Mouse (Mus musculus): ENCODE data around the gene 4930523C07Rik. TPM values are rescaled to one million over a fixed set of nuclear protein-coding genes. Genes with fewer than 3 reads are reported as not detected.

The 4930523C07Rik gene
- polyA plus RNA-seq, 1 experiment from 2014 or later: 1.5 TPM

DNA sequence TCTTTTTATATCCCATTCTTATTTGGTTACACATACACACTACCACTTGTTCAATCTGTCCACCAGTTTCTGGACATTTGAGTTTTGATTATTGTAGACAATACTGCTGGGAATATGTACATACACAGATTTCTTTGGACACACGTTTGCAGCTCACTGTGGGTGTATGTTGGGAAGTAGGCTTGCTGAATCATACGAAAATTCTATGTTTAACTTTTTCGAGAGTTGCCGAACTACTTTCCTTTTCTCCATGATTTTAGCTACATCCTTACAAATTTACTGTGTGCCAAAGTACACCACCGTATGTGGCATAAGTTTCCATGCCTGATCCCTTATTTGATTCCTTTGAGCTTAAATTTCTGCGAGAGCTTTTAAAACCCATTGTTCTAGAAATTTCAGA, 6.7 kb downstream of the 4930523C07Rik start:
- H3K36me3 ChIP-seq (replicated peaks): no peaks in the 10 kb centered on the region
- no peak overlapping the region for H3K4me3 ChIP-seq (replicated peaks)
- no peak overlapping the region for H3K27ac ChIP-seq
- H3K9me3 ChIP-seq: no peaks in the 10 kb centered on the region
- no peaks in the 10 kb centered on the region for H3K4me1 ChIP-seq
- H3K27me3 ChIP-seq: no peaks in the 10 kb centered on the region
- no peak overlapping the region for H3K9ac ChIP-seq
- no peak for ATAC-seq (ENCODE audit: low FRiP score)
- no peak overlapping the region for H3K4me2 ChIP-seq
- 91% methylated on average over 6 of the region's 6 CpGs for WGBS

DNA sequence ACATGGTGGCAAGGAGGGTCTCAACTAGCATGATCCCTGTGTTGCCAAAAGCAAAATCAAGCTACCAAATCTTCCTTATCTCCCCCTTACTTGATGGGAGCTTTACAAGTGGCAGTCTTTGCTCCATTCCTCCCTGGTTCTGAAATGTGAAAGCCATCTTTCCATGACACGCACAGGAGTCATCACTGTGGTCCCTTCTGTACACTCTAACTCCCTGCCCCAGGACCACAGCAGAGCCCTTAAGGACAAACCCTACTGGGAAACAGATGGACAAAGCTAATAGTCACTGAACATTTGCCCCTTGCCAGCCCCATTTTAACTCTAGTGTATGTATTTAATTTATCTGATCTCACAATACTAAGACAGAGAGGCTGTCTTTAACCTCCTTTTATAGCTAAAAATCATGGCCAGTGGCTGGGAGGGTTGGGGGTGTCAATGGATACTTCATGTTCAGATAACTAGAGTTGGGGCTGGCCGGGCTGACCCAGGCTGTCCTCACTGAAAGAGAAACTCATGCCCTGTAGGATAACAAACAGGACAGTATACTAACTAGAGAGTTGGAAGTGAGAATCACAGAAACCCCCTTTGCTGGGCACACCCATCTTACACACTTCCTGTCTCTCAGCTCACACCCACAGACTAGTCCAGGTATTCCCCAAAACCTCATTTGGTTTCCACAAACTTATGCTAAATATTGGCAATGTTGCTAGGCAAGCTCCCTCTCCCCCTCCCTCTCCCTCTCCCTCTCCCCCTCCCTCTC, 8.6 kb downstream of the 4930523C07Rik start:
- ATAC-seq (ENCODE audit: low FRiP score): no peak
- WGBS: 77% methylated on average over 2 of the region's 2 CpGs
- no peak overlapping the region for H3K27ac ChIP-seq

DNA sequence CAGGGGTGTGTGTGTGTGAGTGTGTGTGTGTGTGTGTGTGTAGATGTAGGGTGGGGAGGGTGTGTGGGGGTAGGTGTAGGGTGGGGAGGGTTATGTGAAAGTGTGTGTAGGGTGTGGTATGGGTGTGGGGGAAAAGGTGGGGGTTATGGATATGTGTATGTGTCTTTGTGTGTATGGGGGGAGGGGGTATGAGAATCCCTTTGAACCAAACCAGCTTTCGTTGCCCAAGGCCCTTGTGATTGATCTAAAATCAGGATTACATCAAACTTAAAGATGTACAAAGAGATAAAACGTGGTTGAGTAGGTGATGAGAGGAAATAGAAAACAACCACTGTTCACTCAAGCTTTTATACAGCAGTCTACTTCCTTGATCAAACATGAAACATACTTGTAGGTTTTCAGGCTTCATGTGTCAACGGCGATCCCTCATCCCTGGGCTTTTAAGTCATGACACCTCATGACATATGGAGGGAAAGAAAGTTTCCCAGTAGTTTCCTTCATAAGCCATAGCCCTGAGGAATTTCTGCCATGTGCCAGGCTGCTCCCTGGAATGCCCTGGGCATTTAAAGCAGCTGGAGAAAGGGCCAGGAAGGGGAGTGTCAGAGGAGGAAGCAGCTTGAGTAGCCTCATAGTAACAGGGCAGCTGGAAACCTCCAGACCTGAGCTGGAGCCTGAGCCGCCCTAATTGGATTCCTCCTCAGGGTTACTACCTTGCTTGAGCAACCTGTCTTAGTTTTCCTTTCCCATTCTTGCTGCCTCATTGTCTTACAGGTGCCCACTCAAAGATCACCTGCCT, 9.5 kb downstream of the 4930523C07Rik start:
- Histone ChIP-seq H3K4me1 (no peaks in the 10 kb centered on the region), H3K9ac (no peak overlapping the region), H3K4me3 (replicated peaks) (no peak overlapping the region), H3K4me2 (no peak overlapping the region), H3K36me3 (replicated peaks) (no peaks in the 10 kb centered on the region), H3K9me3 (no peaks in the 10 kb centered on the region), H3K27ac (no peak overlapping the region), H3K27me3 (no peaks in the 10 kb centered on the region)
- 79% methylated on average over 5 of the region's 5 CpGs for WGBS
- no peak for ATAC-seq (ENCODE audit: low FRiP score)

More for the DNA sequence above, 8.6 kb downstream of the 4930523C07Rik start:
- Histone ChIP-seq H3K4me1 (no peaks in the 10 kb centered on the region), H3K4me2 (no peak overlapping the region), H3K4me3 (replicated peaks) (no peak overlapping the region), H3K27me3 (no peaks in the 10 kb centered on the region), H3K9ac (no peak overlapping the region), H3K9me3 (no peaks in the 10 kb centered on the region), H3K36me3 (replicated peaks) (no peaks in the 10 kb centered on the region)

DNA sequence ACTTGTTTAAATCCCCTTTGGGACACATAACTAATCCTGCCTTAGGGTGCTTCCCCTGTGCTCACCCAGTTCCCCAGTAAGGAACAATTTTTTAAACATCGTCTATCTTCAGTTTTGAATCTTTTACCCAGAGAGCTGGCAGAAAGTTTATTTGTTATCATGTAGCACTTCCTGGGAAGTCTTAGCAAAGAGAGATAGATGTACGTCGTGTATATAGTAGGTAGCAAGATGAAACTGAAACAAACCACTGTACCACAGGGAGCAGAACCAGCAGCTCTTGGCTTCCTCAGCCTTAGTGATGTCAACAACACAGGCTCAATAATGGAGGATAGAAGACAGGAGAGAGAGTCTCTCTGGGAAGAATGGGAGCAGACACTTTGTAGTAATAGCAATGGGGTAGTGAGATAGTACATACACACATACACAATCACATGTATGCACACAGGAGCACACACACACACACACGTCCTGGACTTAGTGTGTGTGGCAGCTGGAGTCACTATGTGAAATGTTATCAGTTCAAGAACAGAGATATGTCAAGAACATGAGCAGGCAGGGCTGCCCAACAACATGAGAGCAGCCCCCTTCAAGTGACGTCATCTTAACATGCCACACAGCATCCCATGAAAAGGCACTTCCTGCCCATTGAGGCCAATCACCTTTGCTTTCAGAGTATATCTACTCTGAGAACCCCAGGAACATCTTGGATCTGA, 10.3 kb downstream of the 4930523C07Rik start:
- 86% methylated on average over 5 of the region's 5 CpGs for WGBS
- H3K9ac ChIP-seq: no peak overlapping the region

DNA sequence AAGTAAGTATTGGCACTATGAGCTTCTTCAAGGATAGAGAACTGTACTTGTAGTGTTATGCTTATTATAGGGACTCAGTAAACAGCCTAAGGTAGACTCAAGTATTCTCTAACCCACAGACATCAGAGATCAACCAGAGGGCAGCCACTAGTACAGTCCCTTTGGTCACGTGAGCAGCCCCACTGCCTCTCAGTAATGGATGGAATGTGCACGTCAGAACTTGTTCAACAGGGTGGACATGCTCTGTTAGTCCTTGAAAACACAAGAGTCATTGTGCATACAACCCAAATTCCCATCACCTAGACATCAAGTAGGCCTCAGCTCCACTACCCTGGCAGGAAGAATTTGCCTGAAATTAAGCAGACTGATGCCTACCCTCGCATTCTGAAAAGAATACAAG, 13.5 kb downstream of the 4930523C07Rik start:
- ATAC-seq (ENCODE audit: low FRiP score): no peak
- Histone ChIP-seq H3K4me1 (no peaks in the 10 kb centered on the region), H3K4me2 (no peak overlapping the region), H3K9ac (no peak overlapping the region), H3K9me3 (no peaks in the 10 kb centered on the region), H3K4me3 (replicated peaks) (no peak overlapping the region), H3K27me3 (no peaks in the 10 kb centered on the region), H3K27ac (no peak overlapping the region), H3K36me3 (replicated peaks) (no peaks in the 10 kb centered on the region)
- 69% methylated on average over 3 of the region's 3 CpGs for WGBS

More for the DNA sequence above, 10.3 kb downstream of the 4930523C07Rik start:
- H3K4me3 ChIP-seq (replicated peaks): no peak overlapping the region
- ATAC-seq (ENCODE audit: low FRiP score): no peak
- no peaks in the 10 kb centered on the region for H3K9me3 ChIP-seq
- no peak overlapping the region for H3K27ac ChIP-seq
- H3K36me3 ChIP-seq (replicated peaks): no peaks in the 10 kb centered on the region
- no peak overlapping the region for H3K4me2 ChIP-seq
- no peaks in the 10 kb centered on the region for H3K4me1 ChIP-seq
- no peaks in the 10 kb centered on the region for H3K27me3 ChIP-seq

DNA sequence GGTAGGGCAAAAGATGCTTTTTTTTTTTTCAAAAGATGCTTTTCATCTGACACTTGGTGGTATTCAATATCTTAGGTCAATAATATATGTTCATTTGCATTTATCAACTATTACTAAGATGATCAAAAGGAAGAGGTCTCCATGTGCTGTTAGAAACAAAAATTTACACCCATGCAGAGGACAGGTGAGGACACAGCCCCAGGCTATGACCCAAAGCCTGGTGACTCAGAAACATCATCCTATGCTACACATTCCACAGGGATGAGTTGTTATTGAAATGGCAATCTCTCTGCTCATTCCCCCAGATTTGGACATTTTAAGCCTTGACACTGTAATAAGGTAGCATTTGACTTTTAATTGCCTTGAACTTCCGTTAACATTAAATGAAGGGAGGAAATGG, 15.7 kb downstream of the 4930523C07Rik start:
- H3K4me3 ChIP-seq (replicated peaks): no peak overlapping the region
- WGBS: 92% methylated on average over 1 of the region's 1 CpGs
- H3K4me1 ChIP-seq: no peaks in the 10 kb centered on the region
- no peaks in the 10 kb centered on the region for H3K27me3 ChIP-seq
- no peaks in the 10 kb centered on the region for H3K36me3 ChIP-seq (replicated peaks)
- no peak for ATAC-seq (ENCODE audit: low FRiP score)
- H3K9ac ChIP-seq: no peak overlapping the region
- H3K27ac ChIP-seq: no peak overlapping the region
- H3K4me2 ChIP-seq: no peak overlapping the region
- H3K9me3 ChIP-seq: no peaks in the 10 kb centered on the region

DNA sequence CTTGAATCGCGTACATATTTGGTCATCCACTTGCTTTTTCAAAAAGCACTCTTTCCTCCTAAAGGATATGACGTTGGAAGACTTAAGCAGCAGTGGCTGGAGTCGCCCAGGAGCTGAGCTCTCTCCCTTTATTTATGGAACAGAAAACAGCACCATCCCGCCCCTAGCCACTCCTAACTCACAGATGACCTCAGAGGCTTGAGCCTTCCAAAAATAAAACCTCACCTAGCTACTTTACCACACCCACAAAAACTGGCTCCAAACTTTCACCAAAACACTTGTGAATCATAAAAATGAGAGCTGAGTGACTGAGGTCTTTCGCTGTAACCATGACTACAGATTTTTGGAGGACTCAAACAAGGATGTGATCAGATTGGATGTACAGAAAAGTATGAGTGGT, 16.4 kb downstream of the 4930523C07Rik start:
- Histone ChIP-seq H3K27ac (no peak overlapping the region), H3K36me3 (replicated peaks) (no peaks in the 10 kb centered on the region), H3K4me3 (replicated peaks) (no peak overlapping the region), H3K9ac (no peak overlapping the region), H3K4me1 (no peaks in the 10 kb centered on the region), H3K4me2 (no peak overlapping the region), H3K27me3 (no peaks in the 10 kb centered on the region; the same call in 1 of the 2 replicates), H3K9me3 (no peaks in the 10 kb centered on the region)
- WGBS: 82% methylated on average over 6 of the region's 6 CpGs
- ATAC-seq (ENCODE audit: low FRiP score): no peak

DNA sequence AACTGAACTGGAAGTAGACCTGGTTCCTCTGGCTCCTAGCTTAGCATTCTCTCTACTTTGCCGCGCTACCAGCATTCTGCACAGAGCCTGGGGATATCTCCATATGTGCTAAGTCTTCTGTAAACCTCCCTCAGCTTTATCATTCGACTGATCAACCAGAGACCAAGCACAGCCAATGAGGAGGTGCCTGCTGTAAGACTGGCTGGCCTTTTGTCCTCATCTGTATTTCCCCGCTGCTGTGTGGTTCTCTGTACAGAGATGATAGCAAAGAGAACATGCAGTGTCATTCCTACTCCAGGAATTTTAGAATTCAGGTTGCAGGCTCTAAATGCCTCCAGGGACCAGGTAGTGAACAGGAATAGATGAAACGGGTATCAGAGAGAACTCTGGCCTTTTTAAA, 17.1 kb downstream of the 4930523C07Rik start:
- no peak overlapping the region for H3K9ac ChIP-seq
- 82% methylated on average over 5 of the region's 5 CpGs for WGBS
- ATAC-seq (ENCODE audit: low FRiP score): no peak
- no peak overlapping the region for H3K4me3 ChIP-seq (replicated peaks)
- no peak overlapping the region for H3K4me2 ChIP-seq
- H3K27ac ChIP-seq: no peak overlapping the region
- H3K36me3 ChIP-seq (replicated peaks): no peaks in the 10 kb centered on the region
- no peaks in the 10 kb centered on the region for H3K9me3 ChIP-seq
- no peaks in the 10 kb centered on the region; the same call in 1 of the 2 replicates for H3K27me3 ChIP-seq
- no peaks in the 10 kb centered on the region for H3K4me1 ChIP-seq

DNA sequence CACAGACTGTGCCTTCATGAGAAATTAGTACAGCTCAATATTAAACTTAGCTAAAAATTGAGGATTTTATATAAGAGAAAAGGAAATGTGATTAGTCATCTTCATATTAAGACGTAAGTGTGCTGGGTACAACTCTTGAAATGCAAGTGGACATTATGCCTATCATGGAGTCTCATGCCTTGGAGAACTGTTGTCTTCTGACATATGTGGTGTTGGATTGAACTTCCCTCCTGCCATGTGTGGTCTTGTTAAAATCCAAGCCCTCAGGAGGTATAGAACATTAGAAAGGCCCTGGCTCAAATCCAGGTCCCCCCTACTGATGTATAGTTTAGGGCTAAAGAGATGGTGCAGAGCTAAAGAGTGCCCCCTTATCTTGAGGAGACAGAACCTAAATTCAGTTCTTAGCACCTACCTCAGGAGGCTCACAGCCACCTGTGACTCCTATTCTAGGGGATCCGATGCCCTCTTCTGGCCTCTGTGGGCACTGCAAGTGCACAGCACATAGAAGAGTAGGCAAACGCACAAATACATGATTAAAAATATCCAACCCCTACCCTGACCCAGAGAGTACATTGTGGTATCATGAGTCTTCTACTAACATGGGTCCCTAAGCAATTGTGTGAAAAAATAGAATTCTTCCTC, 17.7 kb downstream of the 4930523C07Rik start:
- no peak for ATAC-seq (ENCODE audit: low FRiP score)
- Histone ChIP-seq H3K9ac (no peak overlapping the region), H3K27ac (no peak overlapping the region), H3K4me2 (no peak overlapping the region), H3K36me3 (replicated peaks) (no peaks in the 10 kb centered on the region), H3K27me3 (no peaks in the 10 kb centered on the region; the same call in 1 of the 2 replicates), H3K4me1 (no peaks in the 10 kb centered on the region), H3K9me3 (peaks cover 4% of the 10 kb centered on the region; the same call in 1 of the 2 replicates), H3K4me3 (replicated peaks) (no peak overlapping the region)
- WGBS: 55% methylated on average over 3 of the region's 3 CpGs

DNA sequence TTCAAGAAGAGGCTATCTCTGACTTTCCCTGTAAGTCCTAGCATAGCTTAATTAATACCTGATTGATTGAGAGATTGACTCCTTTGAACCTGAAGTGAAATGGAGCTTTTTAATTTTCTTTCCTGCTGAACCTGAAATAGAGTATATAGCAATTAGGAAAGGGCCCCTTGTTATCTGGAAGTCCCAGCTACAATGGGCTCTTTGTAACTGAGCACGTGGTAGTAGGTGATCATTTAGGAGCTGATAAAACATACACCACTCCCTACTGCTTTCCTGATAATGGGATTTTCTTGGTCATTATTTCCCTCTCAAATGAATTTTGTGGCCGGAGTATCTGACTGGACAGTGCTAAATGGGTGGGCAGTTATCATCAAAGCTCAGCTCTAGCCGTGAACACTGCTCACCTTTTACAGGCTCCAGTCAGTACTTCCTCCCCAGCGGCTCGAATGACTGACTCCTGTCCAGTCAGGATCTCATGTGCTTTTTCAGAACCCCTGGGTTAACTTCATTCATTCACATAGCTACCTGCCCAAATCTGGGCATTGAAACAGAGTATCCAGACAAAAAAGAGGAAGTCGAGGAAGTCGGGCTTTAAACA, 20.5 kb downstream of the 4930523C07Rik start:
- Histone ChIP-seq H3K27me3 (no peaks in the 10 kb centered on the region; the same call in 1 of the 2 replicates), H3K4me3 (replicated peaks) (no peak overlapping the region), H3K9ac (no peak overlapping the region), H3K4me1 (no peaks in the 10 kb centered on the region), H3K9me3 (peaks cover 7% of the 10 kb centered on the region; the same call in 1 of the 2 replicates), H3K27ac (no peak overlapping the region), H3K4me2 (no peak overlapping the region), H3K36me3 (replicated peaks) (no peaks in the 10 kb centered on the region)
- ATAC-seq (ENCODE audit: low FRiP score): no peak
- WGBS: 59% methylated on average over 7 of the region's 7 CpGs

DNA sequence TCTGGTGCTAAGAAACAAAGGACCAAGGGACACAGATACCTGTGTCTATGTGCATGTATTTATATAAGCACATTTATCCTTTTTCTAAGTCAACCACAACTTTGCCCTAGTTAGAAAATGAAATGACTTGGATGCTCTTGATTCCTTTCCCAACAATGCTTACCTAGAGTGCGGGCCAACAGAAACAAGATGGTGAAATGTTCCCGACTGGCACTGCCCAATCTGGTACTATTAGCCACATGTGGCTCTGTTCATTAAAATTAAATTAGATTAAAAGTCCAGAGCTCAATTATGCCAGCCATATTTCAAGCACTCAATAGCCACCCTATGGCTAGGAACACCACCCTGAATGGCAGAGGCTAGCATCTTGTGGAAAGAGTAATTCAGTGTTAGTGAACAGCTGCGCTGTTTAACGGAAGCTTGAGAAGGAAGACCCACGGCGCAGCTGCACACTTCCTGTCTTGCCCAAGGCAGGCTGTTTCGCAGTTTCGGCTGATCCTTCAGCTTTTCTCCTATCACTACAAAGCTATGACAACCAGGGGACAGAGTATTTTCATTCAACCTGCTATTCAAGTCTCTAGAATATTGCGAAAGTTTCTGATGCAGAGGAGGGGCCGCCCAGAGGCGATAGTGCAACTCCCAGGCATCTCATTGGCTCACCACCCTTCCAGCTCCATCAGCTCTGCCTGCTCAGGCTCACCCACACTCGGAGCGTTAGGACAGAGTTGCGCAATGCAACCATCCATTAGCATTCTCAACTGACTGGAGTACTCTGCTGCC, 34.9 kb downstream of the 4930523C07Rik start:
- Histone ChIP-seq H3K27me3 (no peaks in the 10 kb centered on the region), H3K9ac (no peak overlapping the region), H3K27ac (no peak overlapping the region), H3K9me3 (no peaks in the 10 kb centered on the region), H3K36me3 (replicated peaks) (no peaks in the 10 kb centered on the region), H3K4me1 (no peaks in the 10 kb centered on the region), H3K4me2 (no peak overlapping the region), H3K4me3 (replicated peaks) (no peak overlapping the region)
- 84% methylated on average over 14 of the region's 14 CpGs for WGBS
- ATAC-seq (ENCODE audit: low FRiP score): no peak

All from forebrain, embryonic 12.5 days (tissue).